Mouse (Mus musculus) megakaryocyte-erythroid progenitor cell, adult 5-6 weeks (primary cell): ENCODE measurements around the gene Vmn1r19. TPM values are rescaled to one million over a fixed set of nuclear protein-coding genes. Genes with fewer than 3 reads are reported as not detected.
"Not testable (repeated sequence)": the region's sequence is repeated elsewhere in the genome, so short reads cannot be mapped to it uniquely, and the experiment has no call there.

Experiments
- ATAC-seq: replicated peaks from 2 replicates; pipeline ENCODE4 v1.8.0; 2016; ENCODE audit warnings: mild to moderate bottlenecking, inconsistent platforms; ENCODE audit not compliant: severe bottlenecking, poor library complexity, low FRiP score, low TSS enrichment
- total RNA-seq, 2 experiments: library from RNA; stranded (forward) in 1 of 2; stranded (reverse) in 1 of 2; fragments of 200-1000, 215-1000 nt in 1 of 2; fragments of >200 nt in 1 of 2; fragmentation: Nextera tagmentation in 1 of 2; gene quantifications; 2 replicates each; pipeline ENCODE4 v1.2.3; 2014 to 2017

The Vmn1r19 gene
- not detected in 2 replicates for total RNA-seq (2014; fragmentation: Nextera tagmentation)
- total RNA-seq (2017), result not detected in 2 replicates

- not testable (repeated sequence) for ATAC-seq
These were observed at the start of gene Vmn1r19 for GRCm38 (mm10) chr6:57403480-57403879. Gene Vmn1r19, plus strand, starts transcription at chr6:57403780.

- ATAC-seq, result no peak
These were observed 46.7 kb upstream of the Vmn1r19 start for GRCm38 (mm10) chr6:57356864-57357263.

- ATAC-seq, result no peak
These were observed 40.0 kb upstream of the Vmn1r19 start, which contains the start of gene Vmn1r17 for GRCm38 (mm10) chr6:57363627-57364026. Gene Vmn1r17, minus strand, starts transcription at chr6:57363727.

GRCm38 (mm10) chr6:57365866-57366265 lies 37.7 kb upstream of the Vmn1r19 start:
- not testable (repeated sequence) for ATAC-seq

GRCm38 (mm10) chr6:57367496-57367895 lies 36.1 kb upstream of the Vmn1r19 start:
- ATAC-seq, result no peak

GRCm38 (mm10) chr6:57395683-57396082 lies 7.9 kb upstream of the Vmn1r19 start, which contains the start of gene Vmn1r18:
Gene Vmn1r18, minus strand, starts transcription at chr6:57395783.
- ATAC-seq, result no peak

- ATAC-seq, result no peak
These were observed 25.1 kb downstream of the Vmn1r19 start, which contains the start of gene Vmn1r20 for GRCm38 (mm10) chr6:57428630-57429029. Gene Vmn1r20, plus strand, starts transcription at chr6:57428930.

- no peak for ATAC-seq
These were observed 27.6 kb downstream of the Vmn1r19 start for GRCm38 (mm10) chr6:57431196-57431595.

Other genes starting within 250 kb of the Vmn1r19 start
- gene Vmn1r12, start 246.9 kb upstream of the Vmn1r19 start, total RNA-seq (2014; fragmentation: Nextera tagmentation), result not detected in 2 replicates
- gene Vmn1r12, start 246.9 kb upstream of the Vmn1r19 start, total RNA-seq (2017), result not detected in 2 replicates
- not detected in 2 replicates for gene Vmn1r13, start 200.5 kb upstream of the Vmn1r19 start, total RNA-seq (2014; fragmentation: Nextera tagmentation)
- not detected in 2 replicates for gene Vmn1r13, start 200.5 kb upstream of the Vmn1r19 start, total RNA-seq (2017)
- gene Vmn1r14, start 172.1 kb upstream of the Vmn1r19 start, total RNA-seq (2014; fragmentation: Nextera tagmentation), result not detected in 2 replicates
- not detected in 2 replicates for gene Vmn1r14, start 172.1 kb upstream of the Vmn1r19 start, total RNA-seq (2017)
- gene Vmn1r15, start 145.8 kb upstream of the Vmn1r19 start, total RNA-seq (2014; fragmentation: Nextera tagmentation), result not detected in 2 replicates
- gene Vmn1r15, start 145.8 kb upstream of the Vmn1r19 start, total RNA-seq (2017), result not detected in 2 replicates
- not detected in 2 replicates for gene Vmn1r16, start 74.3 kb upstream of the Vmn1r19 start, total RNA-seq (2014; fragmentation: Nextera tagmentation)
- gene Vmn1r16, start 74.3 kb upstream of the Vmn1r19 start, total RNA-seq (2017), result not detected in 2 replicates
- gene Vmn1r17, start 40.1 kb upstream of the Vmn1r19 start, total RNA-seq (2014; fragmentation: Nextera tagmentation), result not detected in 2 replicates
- not detected in 2 replicates for gene Vmn1r17, start 40.1 kb upstream of the Vmn1r19 start, total RNA-seq (2017)
- gene Vmn1r18, start 8.0 kb upstream of the Vmn1r19 start, total RNA-seq (2014; fragmentation: Nextera tagmentation), result not detected in 2 replicates
- gene Vmn1r18, start 8.0 kb upstream of the Vmn1r19 start, total RNA-seq (2017), result not detected in 2 replicates
- not detected in 2 replicates for gene Vmn1r20, start 25.1 kb downstream of the Vmn1r19 start, total RNA-seq (2014; fragmentation: Nextera tagmentation)
- gene Vmn1r20, start 25.1 kb downstream of the Vmn1r19 start, total RNA-seq (2017), result not detected in 2 replicates
- gene Ppm1k, start 131.7 kb downstream of the Vmn1r19 start, total RNA-seq (2014; fragmentation: Nextera tagmentation), result 0.79 and 2.2 TPM in 2 replicates
- 6.1 and 15.3 TPM in 2 replicates for gene Ppm1k, start 131.7 kb downstream of the Vmn1r19 start, total RNA-seq (2017)
- 13.8 and 35.6 TPM in 2 replicates for gene Herc6, start 177.2 kb downstream of the Vmn1r19 start, total RNA-seq (2014; fragmentation: Nextera tagmentation)
- 11.6 and 18.1 TPM in 2 replicates for gene Herc6, start 177.2 kb downstream of the Vmn1r19 start, total RNA-seq (2017)